Mouse (Mus musculus) layer of hippocampus, adult 8-10 months (tissue): Measurements from ENCODE around the gene Myoz1. TPM values are rescaled to one million over a fixed set of nuclear protein-coding genes. Genes with fewer than 3 reads are reported as not detected.
"Not testable (repeated sequence)": the region's sequence is repeated elsewhere in the genome, so short reads cannot be mapped to it uniquely, and the experiment has no call there.

ENCODE experiments used
- DNase-seq, 2 experiments: peaks; one replicate each; pipeline ENCODE4 v3.0.0; 2022; ENCODE audit warnings: low spot score in 2 of 2
- total RNA-seq, 4 experiments: library from RNA; stranded (reverse); gene quantifications; 2 replicates each; pipeline ENCODE4 v1.2.4; 2022

The Myoz1 gene
- 1 to 10 TPM in 2 of 4 experiments, not detected in 2; 1.0 to 1.1 TPM for total RNA-seq

GRCm38 (mm10) chr14:20656361-20656760, at the start of gene Myoz1:
TSS of gene Myoz1 (minus strand) at chr14:20656540.
- no peak for DNase-seq

- not testable (repeated sequence) for DNase-seq
These were observed 47.1 kb upstream of the Myoz1 start for GRCm38 (mm10) chr14:20703461-20703860.

GRCm38 (mm10) chr14:20702741-20703381, 46.5 kb upstream of the Myoz1 start, which contains the start of gene Chchd1:
TSS of gene Chchd1 (plus strand) at chr14:20703006.
- DNase-seq = peak; percentile 82 to 91

GRCm38 (mm10) chr14:20702096-20702740, 45.9 kb upstream of the Myoz1 start:
- DNase-seq = no peak

- no peak for DNase-seq
These were observed 45.2 kb upstream of the Myoz1 start for GRCm38 (mm10) chr14:20701554-20701953.

- no peak for DNase-seq
These were observed 44.0 kb upstream of the Myoz1 start for GRCm38 (mm10) chr14:20700362-20700761.

GRCm38 (mm10) chr14:20698515-20698914, 42.2 kb upstream of the Myoz1 start:
- DNase-seq = no peak

- peak; percentile 48 to 52 for DNase-seq
These were observed 40.6 kb upstream of the Myoz1 start for GRCm38 (mm10) chr14:20696986-20697385.

- no peak for DNase-seq
These were observed 39.6 kb upstream of the Myoz1 start for GRCm38 (mm10) chr14:20695761-20696520.

GRCm38 (mm10) chr14:20694884-20695760, 38.8 kb upstream of the Myoz1 start, which contains the start of gene Fut11:
TSS of gene Fut11 (plus strand) at chr14:20694968.
- DNase-seq = peak; percentile 78 to 83

- DNase-seq = no peak
These were observed 38.0 kb upstream of the Myoz1 start for GRCm38 (mm10) chr14:20694185-20694883.

GRCm38 (mm10) chr14:20693589-20694101, 37.3 kb upstream of the Myoz1 start:
- DNase-seq = no peak

GRCm38 (mm10) chr14:20691772-20692171, 35.4 kb upstream of the Myoz1 start:
- DNase-seq = no peak

- no peak for DNase-seq
These were observed 32.7 kb upstream of the Myoz1 start for GRCm38 (mm10) chr14:20689009-20689408.

GRCm38 (mm10) chr14:20686576-20686975, 30.2 kb upstream of the Myoz1 start:
- DNase-seq = no peak

- no peak for DNase-seq
These were observed 26.2 kb upstream of the Myoz1 start for GRCm38 (mm10) chr14:20682498-20682897.

- no peak for DNase-seq
These were observed 25.4 kb upstream of the Myoz1 start for GRCm38 (mm10) chr14:20681742-20682141.

GRCm38 (mm10) chr14:20677906-20678305, 21.6 kb upstream of the Myoz1 start:
- DNase-seq = no peak

GRCm38 (mm10) chr14:20674064-20674833, 17.9 kb upstream of the Myoz1 start, which contains the start of gene Sec24c:
TSS of gene Sec24c (plus strand) at chr14:20674308.
- peak; percentile 94 to 95 for DNase-seq

- DNase-seq = peak; percentile 51 to 72
These were observed 17.4 kb upstream of the Myoz1 start for GRCm38 (mm10) chr14:20673735-20674063.
